Mouse (Mus musculus) spleen, adult 2 months (tissue): ENCODE measurements around the gene Nbl1.

ENCODE experiments used
- CTCF ChIP-seq: fragments of 200-500 bp; IDR thresholded peaks from 2 replicates; pipeline ENCODE4 v1.5.1; 2011; ENCODE audit warnings: mild to moderate bottlenecking, inconsistent platforms; ENCODE audit not compliant: insufficient read depth, insufficient read length, insufficient replicate concordance; ENCODE audit errors: extremely low read depth
- POLR2A ChIP-seq: fragments of 200-500 bp; IDR thresholded peaks from 2 replicates; pipeline ENCODE4 v1.6.1; 2011; ENCODE audit warnings: low read depth, low read length, inconsistent platforms

GRCm38 (mm10) chr4:139075915-139076314 lies 16.9 kb downstream of the Nbl1 start:
- TF ChIP-seq CTCF (no peak), POLR2A (no peak)
